Mouse (Mus musculus) kidney, adult 2 months (tissue): ENCODE data around the gene E130308A19Rik. TPM values are rescaled to one million over a fixed set of nuclear protein-coding genes. Genes with fewer than 3 reads are reported as not detected.

Experiments used
- DNase-seq: peaks from one replicate; pipeline ENCODE4 v3.0.0; 2021
- H3K27ac ChIP-seq: fragments of 200-500 bp; 2 replicates; pipeline ENCODE4 v1.5.1; 2012; ENCODE audit warnings: low read depth, low read length, control low read depth, inconsistent platforms; ENCODE audit not compliant: insufficient read depth
- H3K27me3 ChIP-seq: fragments of 200-500 bp; replicated peaks from 2 replicates; pipeline ENCODE4 v1.6.1; 2012; ENCODE audit warnings: mild to moderate bottlenecking, moderate library complexity, low read length, inconsistent platforms; ENCODE audit not compliant: control insufficient read depth, insufficient read depth
- H3K36me3 ChIP-seq: fragments of 200-500 bp; 2 replicates; pipeline ENCODE4 v1.6.1; 2012; ENCODE audit warnings: mild to moderate bottlenecking, moderate library complexity, low read length, inconsistent platforms; ENCODE audit not compliant: control insufficient read depth, insufficient read depth
- H3K4me1 ChIP-seq: fragments of 200-500 bp; 2 replicates; pipeline ENCODE4 v1.6.1; 2011; ENCODE audit warnings: low read length; ENCODE audit not compliant: control insufficient read depth, insufficient read depth
- H3K4me3 ChIP-seq: fragments of 200-500 bp; 2 replicates; pipeline ENCODE4 v1.5.1; 2011; ENCODE audit warnings: mild to moderate bottlenecking, low read depth, low read length, control low read depth; ENCODE audit not compliant: insufficient read depth
- CTCF ChIP-seq: fragments of 200-500 bp; conservative IDR thresholded peaks from 2 replicates; pipeline ENCODE4 v1.5.1; 2011; ENCODE audit warnings: low read depth, mild to moderate bottlenecking, control low read depth, low read length, moderate library complexity, mixed read lengths; ENCODE audit not compliant: insufficient read depth, insufficient read length
- POLR2A ChIP-seq: fragments of 200-500 bp; IDR thresholded peaks from one replicate; pipeline ENCODE4 v1.6.1; 2011; ENCODE audit warnings: low read depth, low read length, control low read depth
- WGBS: fragments of 180-500 bp; shearing (Covaris S2); methylation state at CpG from one replicate; pipeline ENCODE4 v1.1.7; 2018; 5-methylcytosine and 5-hydroxymethylcytosine counted together
- polyA plus RNA-seq: library from polyadenylated mRNA; depleted of rRNA; stranded (reverse); fragments of >200 nt; gene quantifications from 2 replicates; pipeline ENCODE4 v1.2.3, GENCODE M21; 2012; rRNA removed

The E130308A19Rik gene
- polyA plus RNA-seq, result 9.6 and 10.8 TPM in 2 replicates

DNA sequence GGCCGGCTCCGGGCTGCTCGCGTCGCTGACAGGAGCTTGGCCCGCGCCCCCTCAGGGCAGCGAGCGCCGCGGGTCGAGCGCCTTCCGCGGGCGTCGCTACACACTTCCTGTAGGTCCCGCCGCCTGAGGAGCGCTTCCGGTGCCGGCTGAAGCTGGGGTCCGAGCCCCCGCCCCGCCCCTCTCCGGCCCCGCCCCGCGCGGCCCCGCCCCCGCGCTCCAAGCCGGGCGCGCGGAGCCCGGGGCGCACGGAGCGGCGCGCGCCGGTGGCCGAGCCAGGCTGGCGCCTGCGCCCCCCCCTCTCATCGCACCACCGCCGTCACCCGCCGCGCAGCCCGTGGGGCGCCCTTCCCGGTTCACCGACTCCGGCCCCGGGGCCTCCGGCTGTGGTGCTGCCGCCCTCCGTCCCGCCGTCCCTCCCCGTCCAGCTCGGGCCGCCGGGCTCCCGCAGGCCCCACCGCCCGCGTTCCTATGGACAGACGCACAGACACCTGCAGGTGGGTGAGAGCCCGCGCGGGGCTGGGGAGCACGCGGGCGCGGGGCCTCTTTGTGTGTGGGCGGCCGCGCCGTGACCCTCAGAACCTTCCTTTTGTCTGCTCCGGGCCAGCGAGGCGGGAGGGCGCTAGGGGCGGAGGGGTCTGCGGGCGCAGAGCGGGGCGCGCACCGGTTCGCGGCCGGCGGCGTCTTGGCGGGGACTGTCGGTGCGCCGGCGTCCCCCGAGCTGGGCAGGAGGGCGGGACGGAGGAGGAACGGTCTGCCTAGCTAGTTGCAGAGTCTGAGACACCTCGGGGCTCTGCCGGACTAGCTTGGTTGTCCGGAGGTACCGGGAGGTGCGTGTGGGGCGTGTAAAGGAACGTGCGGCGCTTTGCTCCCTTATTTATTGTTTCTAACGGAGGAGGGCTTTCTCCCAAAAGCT lies at the start of gene E130308A19Rik:
TSS of gene E130308A19Rik (plus strand) at position 214 of the 913 bp plus-strand sequence.
- H3K36me3 ChIP-seq, result no peaks in the 10 kb centered on the region
- no peak for TF ChIP-seq CTCF
- TF ChIP-seq POLR2A, result no peak
- peak within 1 kb of the TSS; percentile 76 for H3K4me3 ChIP-seq
- peak; percentile 89 for DNase-seq
- H3K27me3 ChIP-seq, result no peaks in the 10 kb centered on the region
- peaks cover 3% of the 10 kb centered on the region; the same call in 1 of the 2 replicates for H3K4me1 ChIP-seq
- peak within 1 kb of the TSS; percentile 53 for H3K27ac ChIP-seq
- under 1% methylated on average over 103 of the region's 120 CpGs for WGBS

DNA sequence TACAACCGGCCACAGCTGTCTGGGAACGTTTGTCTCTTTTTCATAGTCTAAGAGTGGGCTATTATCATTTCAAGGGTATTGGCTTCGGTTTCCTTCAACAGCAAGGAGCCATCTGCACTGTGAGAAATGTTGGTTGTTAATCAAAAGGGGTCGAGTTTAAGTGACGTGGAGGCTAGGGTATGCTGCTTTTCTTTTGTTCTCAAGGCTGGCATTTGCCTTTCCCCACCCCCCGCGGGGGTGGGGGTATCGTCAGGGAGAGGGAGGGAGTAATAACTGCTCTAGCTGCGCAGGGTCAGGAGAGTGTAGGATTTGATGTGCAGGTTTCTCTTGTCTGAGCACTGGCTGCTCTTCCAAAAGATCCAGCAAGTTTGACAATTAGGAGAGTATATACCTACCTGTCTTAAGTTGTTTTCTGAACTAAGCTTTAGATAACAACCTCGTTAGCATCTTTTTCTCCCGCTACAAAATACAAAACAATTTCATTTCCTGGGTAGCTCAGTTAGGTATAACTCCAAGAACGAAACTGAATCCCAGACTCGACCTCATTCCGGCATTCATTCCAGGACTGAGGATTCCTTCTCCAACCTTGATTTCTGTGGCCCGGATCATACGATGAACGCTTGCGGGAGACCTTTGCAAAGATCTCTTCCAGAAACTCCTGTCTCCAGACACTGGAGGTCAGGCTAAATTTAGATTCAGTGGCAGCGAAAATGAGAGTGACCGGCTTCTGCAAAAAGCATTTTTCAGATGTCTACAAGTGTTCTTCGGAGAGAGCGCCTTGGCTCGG lies 45.3 kb upstream of the E130308A19Rik start:
- Histone ChIP-seq H3K27me3 (no peaks in the 10 kb centered on the region), H3K4me3 (peak overlapping the region; percentile 66), H3K27ac (peak overlapping the region; percentile 18), H3K36me3 (no peaks in the 10 kb centered on the region), H3K4me1 (peaks cover 12% of the 10 kb centered on the region; the same call in 1 of the 2 replicates)
- peak; percentile 20 for DNase-seq
- 1% methylated on average over 23 of the region's 23 CpGs for WGBS
- no peak for TF ChIP-seq CTCF
- no peak for TF ChIP-seq POLR2A

DNA sequence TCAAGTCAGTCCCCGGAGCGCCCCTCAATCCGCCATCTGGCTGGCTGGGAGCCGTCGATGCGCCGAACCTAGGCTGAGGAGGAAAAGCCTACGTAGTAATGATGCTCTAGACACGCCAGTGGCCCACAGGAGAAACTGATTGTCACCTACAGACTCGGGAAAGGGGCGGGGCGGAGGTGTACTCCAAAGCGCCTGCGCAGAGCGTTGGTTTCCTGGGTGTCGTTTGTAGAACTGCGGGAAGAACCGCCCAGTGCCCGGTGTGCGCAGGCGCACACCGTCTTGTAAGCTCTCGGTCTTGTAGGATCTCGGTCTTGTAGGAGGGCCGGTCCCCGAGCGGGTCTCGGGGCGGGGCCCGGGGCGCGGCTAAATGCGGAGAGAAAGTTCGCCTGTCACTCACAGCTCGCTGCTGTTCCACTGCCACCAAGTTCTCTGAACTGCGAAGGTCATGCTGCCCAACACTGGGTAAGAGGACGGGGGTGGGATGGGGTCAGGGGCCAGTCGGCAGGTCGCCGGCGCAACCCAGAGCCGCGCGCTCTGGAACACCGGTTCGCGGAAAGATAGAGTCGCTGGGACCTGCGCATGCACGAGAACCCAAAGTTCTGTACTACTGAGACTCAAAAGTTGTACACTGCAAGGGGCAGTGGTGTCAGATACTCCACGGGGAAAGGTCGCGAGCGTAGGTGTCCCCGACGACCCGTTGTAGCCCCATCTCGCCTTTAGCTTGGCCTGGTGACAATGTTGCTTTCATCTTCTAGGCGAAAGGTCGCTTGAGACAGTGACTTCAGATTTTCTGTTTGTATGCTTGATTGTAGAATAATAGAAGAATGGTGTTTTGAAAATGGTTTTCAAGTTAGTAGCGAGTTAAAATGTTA lies 44.5 kb upstream of the E130308A19Rik start, which contains the start of gene Hsdl2:
TSS of gene Hsdl2 (plus strand) at position 250 of the 872 bp plus-strand sequence.
- no peaks in the 10 kb centered on the region for H3K36me3 ChIP-seq
- H3K4me3 ChIP-seq, result peak within 1 kb of the TSS; percentile 79
- TF ChIP-seq POLR2A (peak; percentile 64), CTCF (no peak)
- peak; percentile 100 for DNase-seq
- H3K27ac ChIP-seq, result peak within 1 kb of the TSS; percentile 84
- WGBS, result under 1% methylated on average over 61 of the region's 61 CpGs
- peaks cover 14% of the 10 kb centered on the region; the same call in 1 of the 2 replicates for H3K4me1 ChIP-seq
- no peaks in the 10 kb centered on the region for H3K27me3 ChIP-seq

DNA sequence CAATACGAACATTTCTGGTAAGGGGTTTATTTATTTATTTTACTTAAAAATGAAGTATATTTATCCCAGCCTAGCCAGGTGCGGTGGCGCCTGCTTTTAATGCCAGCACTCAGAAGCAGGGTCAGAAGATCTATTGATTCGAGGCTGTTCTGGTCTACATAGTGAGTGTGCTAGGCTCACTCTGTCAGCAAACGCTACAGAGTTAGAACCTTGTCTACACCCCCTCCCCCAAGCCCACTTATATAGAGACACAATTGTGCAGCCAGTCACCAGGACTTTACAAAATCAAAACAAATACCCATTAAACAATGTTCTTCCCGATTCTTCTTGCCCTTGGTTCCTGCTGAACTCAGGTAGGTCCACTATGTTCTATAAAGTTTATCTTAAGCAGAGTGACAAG lies 43.8 kb upstream of the E130308A19Rik start:
- DNase-seq, result peak; percentile 13
- 0 out of 2 replicates have a peak overlapping the region, but pooled peaks have one; percentile 52 for H3K27ac ChIP-seq
- TF ChIP-seq POLR2A (no peak), CTCF (no peak)
- peak overlapping the region; percentile 49 for H3K4me3 ChIP-seq
- WGBS, result 19% methylated on average over 6 of the region's 6 CpGs
- peaks cover 14% of the 10 kb centered on the region; the same call in 1 of the 2 replicates for H3K4me1 ChIP-seq
- no peaks in the 10 kb centered on the region for H3K27me3 ChIP-seq
- no peaks in the 10 kb centered on the region for H3K36me3 ChIP-seq

DNA sequence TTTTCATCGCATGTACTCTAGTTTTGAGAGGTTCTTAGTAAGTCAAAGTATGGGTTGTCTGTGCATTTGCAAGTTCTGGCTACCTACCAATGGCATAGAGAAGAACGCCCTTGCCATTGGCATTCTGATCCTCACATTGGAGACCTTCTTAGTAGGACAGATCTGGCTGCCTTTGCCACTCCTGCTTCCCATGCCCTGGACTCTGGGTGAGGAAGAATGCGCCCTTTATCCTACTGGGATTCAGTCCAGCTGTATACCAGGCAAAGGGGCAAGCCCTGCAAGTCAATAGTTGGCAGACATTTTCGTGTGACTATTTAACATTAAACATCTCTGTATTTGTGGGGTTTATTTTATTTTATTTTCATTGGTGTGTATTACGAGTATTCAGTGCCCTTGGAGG lies 40.9 kb upstream of the E130308A19Rik start:
- peak; percentile 92 for DNase-seq
- H3K27ac ChIP-seq, result no peak overlapping the region
- peaks cover 14% of the 10 kb centered on the region; the same call in 1 of the 2 replicates for H3K4me1 ChIP-seq
- no peaks in the 10 kb centered on the region for H3K36me3 ChIP-seq
- H3K27me3 ChIP-seq, result no peaks in the 10 kb centered on the region
- WGBS, result 46% methylated on average over 5 of the region's 5 CpGs
- TF ChIP-seq POLR2A (no peak), CTCF (no peak)
- no peak overlapping the region for H3K4me3 ChIP-seq

DNA sequence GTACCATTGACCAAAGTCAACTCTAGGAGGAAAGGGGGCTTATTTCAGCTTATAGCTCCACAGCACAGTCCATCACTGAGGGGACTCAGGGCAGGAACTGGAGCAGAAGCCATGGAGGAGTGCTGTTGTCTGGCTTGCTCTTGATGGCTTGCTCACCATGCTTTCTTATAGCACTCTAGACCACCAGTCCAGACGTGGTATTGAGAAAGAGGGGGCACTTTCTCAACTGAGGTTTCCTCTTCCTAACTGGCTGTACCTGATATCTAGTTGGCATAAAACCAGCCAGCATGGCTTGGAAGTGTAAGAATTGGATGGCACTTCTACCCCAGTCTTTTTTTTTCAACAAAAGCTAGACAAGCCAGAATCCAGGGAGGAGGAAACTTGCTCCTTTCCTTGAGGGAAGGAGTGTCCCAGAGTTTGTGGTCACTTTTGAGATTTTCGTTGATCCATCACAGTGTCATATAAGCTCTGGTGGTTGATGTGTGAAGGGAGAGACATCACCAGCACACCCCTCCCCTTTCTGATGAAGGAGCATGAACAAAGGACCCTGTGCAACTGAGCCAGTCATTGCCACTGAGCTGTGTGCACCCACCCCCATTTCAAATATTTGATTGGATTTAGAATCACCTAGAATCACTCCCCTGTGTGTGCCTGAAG lies 38.7 kb upstream of the E130308A19Rik start:
- H3K27me3 ChIP-seq, result no peaks in the 10 kb centered on the region
- H3K4me1 ChIP-seq, result peaks cover 11% of the 10 kb centered on the region; the same call in 1 of the 2 replicates
- H3K4me3 ChIP-seq, result no peak overlapping the region
- DNase-seq, result no peak
- TF ChIP-seq CTCF (no peak), POLR2A (no peak)
- no peak overlapping the region for H3K27ac ChIP-seq
- H3K36me3 ChIP-seq, result no peaks in the 10 kb centered on the region
- 73% methylated on average over 2 of the region's 2 CpGs for WGBS
